Mouse (Mus musculus) ES-E14 (cell line): ENCODE measurements at regions not wholly inside any gene's neighbourhood (a gene's known extent, or its start where the extent isn't known, plus 50 kb on each side); places are given as distances from the start of the nearest gene placed in this dataset.

Experiments
- DNase-seq: peaks from one replicate; pipeline ENCODE4 v3.0.0-alpha.2; 2013; ENCODE audit warnings: low read depth, low spot score
- H3K27ac ChIP-seq: 2 replicates; pipeline ENCODE4 v1.5.1; 2012; ENCODE audit warnings: low read depth, mild to moderate bottlenecking, low read length, moderate library complexity, mixed read lengths; ENCODE audit not compliant: poor library complexity, insufficient read depth, severe bottlenecking
- H3K36me3 ChIP-seq: 2 replicates; pipeline ENCODE4 v1.6.1; 2012; ENCODE audit warnings: mild to moderate bottlenecking, low read length, moderate library complexity, mixed read lengths; ENCODE audit not compliant: control insufficient read depth, poor library complexity, insufficient read depth, severe bottlenecking
- H3K4me1 ChIP-seq, 2 experiments: fragments of 150-350 bp in 1 of 2; sonication (generic) in 1 of 2; 2 replicates each; pipeline ENCODE4 v1.6.1; 2012; ENCODE audit warnings: low read length in 2 of 2, mild to moderate bottlenecking in 1 of 2, mixed read lengths in 1 of 2; ENCODE audit not compliant: control insufficient read depth in 2 of 2, insufficient read depth in 2 of 2, poor library complexity in 1 of 2
- H3K4me3 ChIP-seq, 2 experiments: fragments of 150-350 bp in 1 of 2; sonication (generic) in 1 of 2; 2 replicates each; pipeline ENCODE4 v1.5.1; 2012; ENCODE audit warnings: low read length in 2 of 2, low read depth in 1 of 2, mild to moderate bottlenecking in 1 of 2, mixed read lengths in 1 of 2; ENCODE audit not compliant: insufficient read depth in 1 of 2, poor library complexity in 1 of 2, severe bottlenecking in 1 of 2
- H3K9ac ChIP-seq: 2 replicates; pipeline ENCODE4 v1.6.1; 2012; ENCODE audit warnings: low read depth, mild to moderate bottlenecking, low read length, mixed read lengths; ENCODE audit not compliant: poor library complexity, insufficient read depth, severe bottlenecking
- H3K9me3 ChIP-seq: fragments of 150-350 bp; sonication (generic); 2 replicates; pipeline ENCODE4 v1.6.1; 2012; ENCODE audit warnings: low read depth, mild to moderate bottlenecking, low read length; ENCODE audit not compliant: control insufficient read depth, insufficient read depth
- CHD2 ChIP-seq: IDR thresholded peaks from 2 replicates; pipeline ENCODE4 v1.6.1; 2014; ENCODE audit warnings: mild to moderate bottlenecking, low read depth, low read length, inconsistent platforms
- HCFC1 ChIP-seq: IDR thresholded peaks from 2 replicates; pipeline ENCODE4 v1.6.1; 2012; ENCODE audit warnings: low read length, inconsistent platforms, borderline replicate concordance; ENCODE audit not compliant: insufficient read depth
- MAFK ChIP-seq: IDR thresholded peaks from 2 replicates; pipeline ENCODE4 v1.6.1; 2014; ENCODE audit warnings: mild to moderate bottlenecking, low read depth, low read length, inconsistent platforms; ENCODE audit not compliant: insufficient read depth
- ZC3H11A ChIP-seq: IDR thresholded peaks from 2 replicates; pipeline ENCODE4 v1.6.1; 2012; ENCODE audit warnings: low read depth, mild to moderate bottlenecking, inconsistent platforms, low read length, borderline replicate concordance
- ZNF384 ChIP-seq: IDR thresholded peaks from 2 replicates; pipeline ENCODE4 v1.6.1; 2012; ENCODE audit warnings: low read depth, low read length, inconsistent platforms
- in situ Hi-C, 2 experiments: fragments of 600-800 bp; cut with MboI; formaldehyde crosslinking; loops; one replicate each; pipeline ENCODE4 v1.15.1; 2025; ENCODE audit warnings: low sequenced_read_pairs in 2 of 2, inconsistent platforms in 1 of 2; ENCODE audit not compliant: unreplicated experiment in 2 of 2

DNA sequence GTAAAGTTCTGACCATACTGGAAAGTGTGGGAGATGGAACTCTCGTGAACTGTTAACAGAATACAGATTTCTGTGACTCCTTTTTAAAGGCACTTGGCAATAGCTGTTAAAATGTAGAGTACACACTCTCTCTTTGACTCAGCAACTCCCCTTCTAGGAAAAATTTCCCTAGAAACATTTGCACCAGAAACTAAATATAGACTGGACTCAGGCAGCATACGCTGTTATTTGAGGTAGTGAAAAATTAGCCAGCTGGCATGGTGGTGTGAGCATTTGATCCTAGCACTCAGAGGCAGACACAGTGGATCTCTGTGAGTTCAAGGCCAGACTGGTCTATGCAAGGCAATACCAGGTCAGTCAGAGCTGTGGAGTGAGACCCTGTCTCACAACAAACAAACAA lies 215.5 kb upstream of the Amigo2 start:
- no peaks in the 10 kb centered on the region for H3K9me3 ChIP-seq
- H3K4me3 ChIP-seq, result no peak overlapping the region
- TF ChIP-seq ZNF384 (no peak), MAFK (no peak), ZC3H11A (no peak), CHD2 (no peak), HCFC1 (no peak)
- in situ Hi-C loops, result no loop called here
- peaks cover 3 to 11% of the 10 kb centered on the region in 2 experiments; a peak in 3 of 4 replicates for H3K4me1 ChIP-seq
- H3K27ac ChIP-seq, result no peak overlapping the region
- H3K9ac ChIP-seq, result no peak overlapping the region
- no peak for DNase-seq
- H3K36me3 ChIP-seq, result no peaks in the 10 kb centered on the region

DNA sequence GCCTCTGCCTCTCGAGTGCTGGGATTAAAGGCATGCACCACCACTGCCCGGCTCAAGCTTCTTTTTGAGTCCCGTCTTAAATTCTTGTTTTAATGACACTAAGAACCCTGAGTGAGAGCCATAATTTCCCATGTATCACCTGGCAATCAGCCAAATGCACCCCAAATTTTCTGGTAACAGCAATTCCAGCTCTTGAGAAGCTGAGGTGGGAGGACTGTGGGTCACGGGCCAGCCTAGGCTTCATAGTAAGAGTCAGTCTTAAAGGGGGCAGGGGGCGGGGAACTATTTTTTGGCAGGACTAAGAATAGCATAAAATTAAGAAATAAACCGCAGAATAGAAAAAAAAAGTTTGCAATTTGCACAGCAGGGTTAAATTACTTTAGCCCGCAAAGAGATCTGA lies 214.9 kb upstream of the Amigo2 start:
- Histone ChIP-seq H3K27ac (no peak overlapping the region), H3K9ac (no peak overlapping the region), H3K9me3 (no peaks in the 10 kb centered on the region), H3K4me3 (no peak overlapping the region), H3K36me3 (no peaks in the 10 kb centered on the region), H3K4me1 (peaks cover 3 to 11% of the 10 kb centered on the region in 2 experiments; a peak in 3 of 4 replicates)
- in situ Hi-C loops, result no loop called here
- no peak for TF ChIP-seq CHD2
- TF ChIP-seq HCFC1, result no peak
- no peak for TF ChIP-seq MAFK
- no peak for TF ChIP-seq ZC3H11A
- TF ChIP-seq ZNF384, result no peak
- DNase-seq, result no peak

DNA sequence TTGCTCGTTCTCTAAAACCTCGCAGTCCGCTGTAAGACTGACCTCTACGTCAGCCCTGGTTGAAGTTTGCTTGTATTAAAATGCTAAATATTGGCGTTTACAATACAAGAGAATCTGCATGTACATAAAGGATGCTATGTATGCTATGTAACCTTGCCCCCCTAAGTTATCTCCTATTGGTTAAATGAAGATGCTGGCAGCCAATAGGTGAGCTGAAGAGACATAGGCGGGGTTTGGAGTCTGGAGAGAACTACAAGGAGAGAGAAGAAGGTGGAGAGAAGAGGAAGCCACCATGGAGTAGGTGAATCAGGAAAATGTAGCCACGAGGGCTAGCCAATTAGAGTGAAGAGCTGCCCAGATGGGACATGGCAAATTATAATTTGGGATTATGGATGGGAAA lies 214.0 kb upstream of the Amigo2 start:
- in situ Hi-C loops, result no loop called here
- DNase-seq, result no peak
- TF ChIP-seq ZC3H11A, result no peak
- TF ChIP-seq HCFC1, result no peak
- TF ChIP-seq MAFK, result no peak
- no peak for TF ChIP-seq CHD2
- TF ChIP-seq ZNF384, result no peak
- Histone ChIP-seq H3K36me3 (no peaks in the 10 kb centered on the region), H3K4me1 (peaks cover 3 to 9% of the 10 kb centered on the region in 2 experiments; a peak in 3 of 4 replicates), H3K9ac (no peak overlapping the region), H3K4me3 (peak overlapping the region; percentile 23 to 60; a peak in 3 of 4 replicates), H3K27ac (no peak overlapping the region), H3K9me3 (no peaks in the 10 kb centered on the region)

DNA sequence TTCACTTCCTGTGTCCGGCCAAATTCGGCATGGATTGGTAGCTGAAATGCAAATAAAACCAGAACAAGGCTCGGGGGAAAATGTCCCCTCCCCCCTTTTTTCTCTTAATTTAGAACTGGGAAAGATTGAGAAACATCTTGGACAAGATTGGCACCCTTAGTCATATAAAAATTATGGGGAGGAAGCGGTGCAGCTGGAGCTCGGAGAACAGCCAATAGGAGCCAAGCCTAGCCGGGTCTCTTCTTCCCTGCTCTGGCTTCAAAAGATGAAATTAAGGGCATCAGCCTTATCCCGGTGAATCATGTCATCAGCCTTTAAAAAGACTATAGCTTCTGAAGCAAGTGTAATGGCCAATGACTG lies 213.3 kb upstream of the Amigo2 start:
- Histone ChIP-seq H3K4me3 (peak overlapping the region in 1 of 2 experiments; percentile 60; a peak in 2 of 4 replicates), H3K27ac (no peak overlapping the region), H3K9ac (no peak overlapping the region), H3K4me1 (peaks cover 3 to 9% of the 10 kb centered on the region in 2 experiments; a peak in 3 of 4 replicates), H3K9me3 (no peaks in the 10 kb centered on the region), H3K36me3 (no peaks in the 10 kb centered on the region)
- TF ChIP-seq ZC3H11A (no peak), CHD2 (no peak), HCFC1 (no peak)
- DNase-seq, result no peak
- in situ Hi-C loops, result no loop called here

GRCm38 (mm10) chr15:97459606-97460359 lies 212.7 kb upstream of the Amigo2 start:
- no peaks in the 10 kb centered on the region for H3K36me3 ChIP-seq
- H3K9ac ChIP-seq, result no peak overlapping the region
- H3K27ac ChIP-seq, result no peak overlapping the region
- H3K4me3 ChIP-seq, result no peak overlapping the region
- H3K4me1 ChIP-seq, result peaks cover 3 to 9% of the 10 kb centered on the region in 2 experiments; a peak in 3 of 4 replicates
- TF ChIP-seq MAFK (no peak), ZC3H11A (no peak), HCFC1 (no peak), ZNF384 (no peak), CHD2 (no peak)
- H3K9me3 ChIP-seq, result no peaks in the 10 kb centered on the region
- DNase-seq, result no peak
- in situ Hi-C loops, result no loop called here
